Mouse (Mus musculus): Measurements from ENCODE around the gene Pid1. TPM values are rescaled to one million over a fixed set of nuclear protein-coding genes. Genes with fewer than 3 reads are reported as not detected.

The Pid1 gene
- polyA plus RNA-seq, 1 experiment from 2014 or later, result 25.1 TPM

GRCm38 (mm10) chr1:84396787-84397186 lies 32.8 kb upstream of the Pid1 start:
- 42% methylated on average over 3 of the region's 3 CpGs for WGBS (ENCODE audit: insufficient replicate concordance)
- no peaks in the 10 kb centered on the region for H3K9me3 ChIP-seq (replicated peaks; ENCODE audit: control insufficient read depth, low read length)

GRCm38 (mm10) chr1:84395928-84396327 lies 31.9 kb upstream of the Pid1 start:
- 63% methylated on average over 8 of the region's 8 CpGs for WGBS (ENCODE audit: insufficient replicate concordance)
- H3K27ac ChIP-seq (ENCODE audit: low read length), result no peak overlapping the region
- H3K4me2 ChIP-seq (ENCODE audit: low read depth, low read length), result no peak overlapping the region

More at GRCm38 (mm10) chr1:84396787-84397186, 32.8 kb upstream of the Pid1 start:
- no peak overlapping the region for H3K4me2 ChIP-seq (ENCODE audit: low read depth, low read length)
- no peaks in the 10 kb centered on the region for H3K36me3 ChIP-seq (ENCODE audit: control insufficient read depth, insufficient read depth)
- no peak overlapping the region for H3K4me3 ChIP-seq (ENCODE audit: low read depth, low read length)
- H3K27me3 ChIP-seq (ENCODE audit: control insufficient read depth, insufficient read depth, low read depth, low read length), result no peaks in the 10 kb centered on the region
- no peak for ATAC-seq (ENCODE audit: low read depth)
- H3K9ac ChIP-seq (ENCODE audit: low read depth, low read length), result no peak overlapping the region
- no peak overlapping the region for H3K27ac ChIP-seq (ENCODE audit: low read length)
- no peaks in the 10 kb centered on the region for H3K4me1 ChIP-seq (ENCODE audit: control insufficient read depth, low read depth, low read length)

GRCm38 (mm10) chr1:84390961-84391360 lies 27.0 kb upstream of the Pid1 start:
- H3K9me3 ChIP-seq (replicated peaks; ENCODE audit: control insufficient read depth, low read length), result no peaks in the 10 kb centered on the region
- no peak overlapping the region for H3K27ac ChIP-seq (ENCODE audit: low read length)
- no peaks in the 10 kb centered on the region for H3K36me3 ChIP-seq (ENCODE audit: control insufficient read depth, insufficient read depth)
- WGBS (ENCODE audit: insufficient replicate concordance), result 70% methylated on average over 4 of the region's 4 CpGs
- no peak overlapping the region for H3K4me2 ChIP-seq (ENCODE audit: low read depth, low read length)
- H3K4me1 ChIP-seq (ENCODE audit: control insufficient read depth, low read depth, low read length), result no peaks in the 10 kb centered on the region
- no peak overlapping the region for H3K4me3 ChIP-seq (ENCODE audit: low read depth, low read length)
- ATAC-seq (ENCODE audit: low read depth), result no peak
- H3K27me3 ChIP-seq (ENCODE audit: control insufficient read depth, insufficient read depth, low read depth, low read length), result no peaks in the 10 kb centered on the region
- no peak overlapping the region for H3K9ac ChIP-seq (ENCODE audit: low read depth, low read length)

More at GRCm38 (mm10) chr1:84395928-84396327, 31.9 kb upstream of the Pid1 start:
- no peaks in the 10 kb centered on the region for H3K9me3 ChIP-seq (replicated peaks; ENCODE audit: control insufficient read depth, low read length)
- H3K4me1 ChIP-seq (ENCODE audit: control insufficient read depth, low read depth, low read length), result no peaks in the 10 kb centered on the region
- no peak for ATAC-seq (ENCODE audit: low read depth)
- H3K9ac ChIP-seq (ENCODE audit: low read depth, low read length), result no peak overlapping the region
- no peak overlapping the region for H3K4me3 ChIP-seq (ENCODE audit: low read depth, low read length)
- H3K36me3 ChIP-seq (ENCODE audit: control insufficient read depth, insufficient read depth), result no peaks in the 10 kb centered on the region
- H3K27me3 ChIP-seq (ENCODE audit: control insufficient read depth, insufficient read depth, low read depth, low read length), result no peaks in the 10 kb centered on the region

GRCm38 (mm10) chr1:84387616-84388015 lies 23.6 kb upstream of the Pid1 start:
- H3K9me3 ChIP-seq (replicated peaks; ENCODE audit: control insufficient read depth, low read length), result no peaks in the 10 kb centered on the region
- no peak for ATAC-seq (ENCODE audit: low read depth)
- no peak overlapping the region for H3K4me3 ChIP-seq (ENCODE audit: low read depth, low read length)
- no peaks in the 10 kb centered on the region for H3K27me3 ChIP-seq (ENCODE audit: control insufficient read depth, insufficient read depth, low read depth, low read length)
- H3K4me2 ChIP-seq (ENCODE audit: low read depth, low read length), result no peak overlapping the region
- H3K36me3 ChIP-seq (ENCODE audit: control insufficient read depth, insufficient read depth), result no peaks in the 10 kb centered on the region
- no peaks in the 10 kb centered on the region for H3K4me1 ChIP-seq (ENCODE audit: control insufficient read depth, low read depth, low read length)
- WGBS (ENCODE audit: insufficient replicate concordance), result 63% methylated on average over 4 of the region's 4 CpGs
- H3K9ac ChIP-seq (ENCODE audit: low read depth, low read length), result no peak overlapping the region
- H3K27ac ChIP-seq (ENCODE audit: low read length), result no peak overlapping the region

- 60% methylated on average over 8 of the region's 8 CpGs for WGBS (ENCODE audit: insufficient replicate concordance)
- Histone ChIP-seq H3K4me2 (ENCODE audit: low read depth, low read length) (no peak overlapping the region), H3K27ac (ENCODE audit: low read length) (no peak overlapping the region), H3K4me3 (ENCODE audit: low read depth, low read length) (no peak overlapping the region), H3K9ac (ENCODE audit: low read depth, low read length) (no peak overlapping the region), H3K9me3 (replicated peaks; ENCODE audit: control insufficient read depth, low read length) (no peaks in the 10 kb centered on the region), H3K27me3 (ENCODE audit: control insufficient read depth, insufficient read depth, low read depth, low read length) (no peaks in the 10 kb centered on the region), H3K4me1 (ENCODE audit: control insufficient read depth, low read depth, low read length) (no peaks in the 10 kb centered on the region), H3K36me3 (ENCODE audit: control insufficient read depth, insufficient read depth) (no peaks in the 10 kb centered on the region)
- no peak for ATAC-seq (ENCODE audit: low read depth)
Measured at GRCm38 (mm10) chr1:84386481-84387146, 22.6 kb upstream of the Pid1 start.

- Histone ChIP-seq H3K4me3 (ENCODE audit: low read depth, low read length) (no peak overlapping the region), H3K9ac (ENCODE audit: low read depth, low read length) (no peak overlapping the region), H3K4me2 (ENCODE audit: low read depth, low read length) (no peak overlapping the region), H3K36me3 (ENCODE audit: control insufficient read depth, insufficient read depth) (no peaks in the 10 kb centered on the region), H3K4me1 (ENCODE audit: control insufficient read depth, low read depth, low read length) (no peaks in the 10 kb centered on the region), H3K9me3 (replicated peaks; ENCODE audit: control insufficient read depth, low read length) (no peaks in the 10 kb centered on the region), H3K27me3 (ENCODE audit: control insufficient read depth, insufficient read depth, low read depth, low read length) (no peaks in the 10 kb centered on the region), H3K27ac (ENCODE audit: low read length) (no peak overlapping the region)
- WGBS (ENCODE audit: insufficient replicate concordance), result 42% methylated on average over 1 of the region's 1 CpGs
- ATAC-seq (ENCODE audit: low read depth), result no peak
Measured at GRCm38 (mm10) chr1:84382709-84383108, 18.7 kb upstream of the Pid1 start.

- Histone ChIP-seq H3K4me2 (ENCODE audit: low read depth, low read length) (no peak overlapping the region), H3K4me1 (ENCODE audit: control insufficient read depth, low read depth, low read length) (no peaks in the 10 kb centered on the region), H3K27me3 (ENCODE audit: control insufficient read depth, insufficient read depth, low read depth, low read length) (no peaks in the 10 kb centered on the region), H3K4me3 (ENCODE audit: low read depth, low read length) (no peak overlapping the region), H3K36me3 (ENCODE audit: control insufficient read depth, insufficient read depth) (no peaks in the 10 kb centered on the region), H3K27ac (ENCODE audit: low read length) (no peak overlapping the region), H3K9me3 (replicated peaks; ENCODE audit: control insufficient read depth, low read length) (no peaks in the 10 kb centered on the region), H3K9ac (ENCODE audit: low read depth, low read length) (no peak overlapping the region)
- ATAC-seq (ENCODE audit: low read depth), result no peak
- WGBS (ENCODE audit: insufficient replicate concordance), result 66% methylated on average over 5 of the region's 5 CpGs
Measured at GRCm38 (mm10) chr1:84382064-84382463, 18.1 kb upstream of the Pid1 start.

- Histone ChIP-seq H3K36me3 (ENCODE audit: control insufficient read depth, insufficient read depth) (no peaks in the 10 kb centered on the region), H3K9me3 (replicated peaks; ENCODE audit: control insufficient read depth, low read length) (no peaks in the 10 kb centered on the region), H3K27me3 (ENCODE audit: control insufficient read depth, insufficient read depth, low read depth, low read length) (no peaks in the 10 kb centered on the region), H3K9ac (ENCODE audit: low read depth, low read length) (no peak overlapping the region), H3K4me2 (ENCODE audit: low read depth, low read length) (no peak overlapping the region), H3K4me3 (ENCODE audit: low read depth, low read length) (no peak overlapping the region), H3K4me1 (ENCODE audit: control insufficient read depth, low read depth, low read length) (no peaks in the 10 kb centered on the region), H3K27ac (ENCODE audit: low read length) (no peak overlapping the region)
- no peak for ATAC-seq (ENCODE audit: low read depth)
- 56% methylated on average over 3 of the region's 3 CpGs for WGBS (ENCODE audit: insufficient replicate concordance)
Measured at GRCm38 (mm10) chr1:84380895-84381294, 16.9 kb upstream of the Pid1 start.

GRCm38 (mm10) chr1:84367733-84368132 lies 3.8 kb upstream of the Pid1 start:
- Histone ChIP-seq H3K27ac (ENCODE audit: low read length) (no peak overlapping the region), H3K4me3 (ENCODE audit: low read depth, low read length) (no peak overlapping the region), H3K9ac (ENCODE audit: low read depth, low read length) (no peak overlapping the region), H3K9me3 (replicated peaks; ENCODE audit: control insufficient read depth, low read length) (no peaks in the 10 kb centered on the region), H3K4me1 (ENCODE audit: control insufficient read depth, low read depth, low read length) (no peaks in the 10 kb centered on the region; the same call in 1 of the 2 replicates), H3K4me2 (ENCODE audit: low read depth, low read length) (no peak overlapping the region), H3K36me3 (ENCODE audit: control insufficient read depth, insufficient read depth) (no peaks in the 10 kb centered on the region), H3K27me3 (ENCODE audit: control insufficient read depth, insufficient read depth, low read depth, low read length) (no peaks in the 10 kb centered on the region)
- WGBS (ENCODE audit: insufficient replicate concordance), result 50% methylated on average over 3 of the region's 3 CpGs
- no peak for ATAC-seq (ENCODE audit: low read depth)

All from liver, embryonic 16.5 days (tissue).